Mouse (Mus musculus) urinary bladder, postnatal 4 days (tissue): ENCODE measurements around the gene Cluap1.
"Not testable (repeated sequence)": the region's sequence is repeated elsewhere in the genome, so short reads cannot be mapped to it uniquely, and the experiment has no call there.

ENCODE experiments used
- DNase-seq, 2 experiments: peaks; one replicate each; pipeline ENCODE4 v3.0.0; 2021 to 2022; ENCODE audit warnings: low spot score in 2 of 2

Gene Cluap1

DNA sequence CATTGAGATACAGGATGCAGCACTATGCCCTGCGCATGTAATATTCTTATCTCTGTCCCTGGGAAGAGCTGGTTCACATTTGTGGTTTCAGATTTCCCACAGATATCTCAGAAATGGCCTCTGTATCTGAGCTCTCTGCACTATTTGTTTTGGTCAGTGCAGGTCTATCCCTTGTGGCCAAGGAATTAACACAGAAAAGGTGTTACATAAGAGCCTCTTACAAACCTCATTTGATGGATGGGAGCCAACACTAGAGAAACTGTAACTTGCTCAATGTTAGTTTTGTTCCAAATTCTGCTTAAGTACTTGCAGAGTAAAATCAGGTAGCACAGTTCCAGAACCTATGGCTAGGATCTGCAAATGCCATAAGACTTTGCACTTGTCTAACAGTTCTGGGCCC lies 25.5 kb downstream of the Cluap1 start:
- no peak for DNase-seq

DNA sequence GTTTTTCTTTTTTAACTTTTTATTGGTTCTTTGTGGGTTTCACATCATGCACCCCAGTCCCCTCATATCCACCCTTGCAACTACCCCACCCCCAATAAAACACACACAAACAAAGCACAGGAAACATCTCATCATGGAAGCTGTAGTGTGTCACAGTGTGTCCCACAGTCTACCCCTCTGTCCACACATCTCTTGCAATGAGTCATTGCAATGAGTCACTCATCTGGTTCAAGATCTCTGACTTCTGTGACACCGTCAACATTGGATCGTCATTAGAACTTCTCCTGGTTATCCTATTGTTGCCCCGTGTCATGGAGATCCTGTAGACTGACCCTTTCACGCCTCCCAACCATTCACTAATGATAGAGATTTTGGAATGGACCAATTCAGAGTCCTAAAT lies 26.1 kb downstream of the Cluap1 start:
- DNase-seq: no peak

DNA sequence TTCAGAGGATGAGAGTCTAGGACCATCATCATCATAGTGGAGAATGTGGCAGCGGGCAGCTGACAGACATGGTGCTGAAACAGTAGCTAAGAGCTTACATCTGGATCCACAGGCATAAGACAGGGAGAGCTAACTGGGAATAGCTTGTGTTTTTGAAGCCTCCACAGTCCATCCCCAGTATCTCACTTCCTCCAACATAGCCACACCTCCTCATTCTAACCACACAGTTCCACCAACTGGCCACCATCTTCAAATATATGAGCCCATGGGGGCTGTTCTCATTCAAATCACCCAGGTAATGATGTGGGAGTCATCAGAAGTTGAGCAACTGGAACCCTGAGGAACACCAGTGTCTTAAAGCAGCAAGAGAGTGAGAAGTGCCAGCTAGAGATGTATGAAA lies 42.5 kb downstream of the Cluap1 start:
- no peak for DNase-seq

DNA sequence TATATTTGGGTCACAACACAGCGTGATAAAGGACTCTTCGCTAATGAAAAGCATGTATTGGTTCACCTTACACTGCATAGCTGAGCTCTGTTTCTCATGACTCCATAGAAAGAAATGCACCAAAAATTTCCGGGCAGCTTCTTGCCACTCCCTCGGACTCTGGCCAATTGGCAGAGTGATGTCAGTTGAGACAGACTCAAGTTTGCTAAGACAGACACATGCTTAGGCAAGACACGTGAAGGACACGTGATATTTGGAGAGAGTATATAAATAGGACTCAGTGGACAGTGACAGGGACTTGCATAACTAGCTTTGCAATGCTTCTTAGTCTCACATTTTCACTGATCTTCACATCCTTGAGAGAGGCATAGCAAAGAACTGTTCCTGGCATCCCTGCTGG lies 47.8 kb downstream of the Cluap1 start:
- DNase-seq: no peak

DNA sequence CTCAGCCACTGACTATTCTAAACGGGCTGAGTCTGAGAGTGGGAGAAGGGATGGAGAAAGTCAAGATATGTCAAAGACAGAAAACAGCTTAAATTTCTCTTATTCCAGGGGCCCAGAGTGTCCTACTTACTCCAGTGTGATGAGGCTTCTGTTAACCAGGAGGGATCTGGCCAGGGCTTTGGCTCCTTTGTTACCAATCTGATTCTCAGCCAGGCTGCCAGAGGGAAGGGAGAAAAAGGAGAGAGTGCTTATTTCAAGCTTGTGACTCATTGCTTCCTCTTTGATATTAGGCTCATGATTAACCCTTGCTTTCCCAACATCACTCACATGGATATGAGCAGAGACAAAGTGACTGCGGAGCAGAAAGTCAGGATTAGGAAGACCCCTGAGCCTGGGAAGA lies 50.7 kb downstream of the Cluap1 start:
- no peak for DNase-seq

DNA sequence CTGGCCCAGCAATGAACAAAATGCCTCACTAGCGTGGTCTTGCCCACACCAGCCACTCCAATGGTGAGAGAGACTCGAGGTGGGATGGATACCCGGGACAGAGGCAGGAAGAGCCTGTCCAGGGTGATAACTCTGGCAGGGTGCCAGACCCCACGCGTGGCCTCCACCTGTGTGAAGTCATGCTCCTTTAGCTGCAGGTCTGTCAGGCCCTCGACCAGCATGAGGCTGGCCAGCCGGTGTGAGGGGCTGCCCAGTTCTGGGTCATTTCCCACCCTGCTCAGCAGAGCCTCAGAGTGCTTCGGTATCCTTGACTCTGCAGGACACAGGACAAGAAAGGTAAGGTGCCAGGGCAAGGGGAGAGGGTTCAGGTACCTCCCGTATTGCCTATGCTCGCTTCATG lies 56.4 kb downstream of the Cluap1 start:
- no peak for DNase-seq

DNA sequence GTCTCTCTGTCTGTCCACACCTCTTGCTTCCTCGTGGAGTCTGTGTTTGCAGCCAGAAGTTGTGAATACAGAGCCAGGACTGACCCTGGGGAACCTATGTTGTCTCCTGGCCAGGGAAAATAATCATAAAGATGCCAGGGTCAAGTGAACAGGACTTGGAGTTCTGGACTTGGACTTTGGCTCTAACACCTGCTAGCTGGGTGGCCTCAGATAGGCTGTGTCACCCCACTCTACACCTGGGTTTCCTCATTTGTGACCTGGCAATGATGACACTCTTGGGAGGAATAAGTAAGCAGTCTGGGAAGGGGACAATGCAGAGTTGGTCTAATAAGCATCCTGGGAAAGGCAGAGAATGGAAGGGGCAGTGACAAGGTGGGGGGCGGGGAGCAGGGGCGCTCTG lies 56.9 kb downstream of the Cluap1 start:
- no peak for DNase-seq

DNA sequence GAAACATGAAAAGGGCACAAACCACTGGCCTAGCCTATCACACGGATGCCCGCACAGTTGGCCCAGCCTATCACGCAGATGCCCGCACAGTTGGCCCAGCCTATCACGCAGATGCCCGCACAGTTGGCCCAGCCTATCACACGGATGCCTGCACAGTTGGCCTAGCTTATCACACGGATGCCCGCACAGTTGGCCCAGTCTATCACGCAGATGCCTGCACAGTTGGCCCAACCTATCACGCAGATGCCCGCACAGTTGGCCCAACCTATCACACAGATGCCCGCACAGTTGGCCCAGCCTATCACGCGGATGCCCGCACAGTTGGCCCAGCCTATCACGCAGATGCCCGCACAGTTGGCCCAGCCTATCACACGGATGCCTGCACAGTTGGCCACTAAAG lies 65.9 kb downstream of the Cluap1 start:
- DNase-seq: not testable (repeated sequence)

DNA sequence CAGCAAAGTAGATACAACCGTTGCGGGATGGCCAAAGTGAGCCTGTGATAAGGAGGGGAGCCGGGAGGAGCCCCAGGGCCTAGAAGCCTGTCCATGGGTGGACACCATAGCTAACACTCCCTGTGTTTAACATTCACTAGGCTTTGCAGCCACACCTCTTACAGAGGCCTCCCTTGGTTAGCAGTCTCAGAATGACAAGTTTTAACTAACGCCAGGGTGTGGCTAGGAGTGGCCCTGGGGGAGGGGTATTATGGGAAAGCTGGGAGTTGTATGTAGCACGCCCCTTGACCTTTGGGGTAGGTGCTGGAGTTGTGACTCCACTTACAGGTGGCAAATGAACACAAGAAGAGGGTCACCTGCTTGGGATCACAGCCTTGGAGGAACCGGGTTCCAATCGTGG lies 67.1 kb downstream of the Cluap1 start:
- DNase-seq: no peak

DNA sequence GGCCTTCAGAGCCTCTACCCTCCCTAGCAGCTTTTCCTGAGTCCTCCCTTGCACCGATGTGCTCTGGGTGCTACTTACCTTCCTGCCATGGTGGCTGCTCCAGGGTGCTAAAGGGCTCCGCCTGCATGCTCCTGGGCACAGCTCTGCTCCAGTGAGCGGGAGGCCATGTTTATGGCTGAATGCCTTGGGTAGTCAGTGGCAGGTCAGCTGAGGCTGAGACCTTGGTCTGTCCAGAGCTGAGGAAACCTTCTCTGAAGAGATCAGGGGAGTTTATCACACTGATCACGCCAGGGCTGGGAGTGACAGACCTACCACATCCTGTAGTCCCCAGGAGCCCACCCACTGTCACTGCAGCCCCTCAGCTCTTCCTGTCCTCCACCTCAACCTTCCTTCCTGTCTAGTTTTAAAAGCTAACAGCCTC lies 67.7 kb downstream of the Cluap1 start, which contains the start of gene Nlrc3:
Gene Nlrc3, minus strand, starts transcription at position 382 of the 421 bp plus-strand sequence.
- DNase-seq: no peak

DNA sequence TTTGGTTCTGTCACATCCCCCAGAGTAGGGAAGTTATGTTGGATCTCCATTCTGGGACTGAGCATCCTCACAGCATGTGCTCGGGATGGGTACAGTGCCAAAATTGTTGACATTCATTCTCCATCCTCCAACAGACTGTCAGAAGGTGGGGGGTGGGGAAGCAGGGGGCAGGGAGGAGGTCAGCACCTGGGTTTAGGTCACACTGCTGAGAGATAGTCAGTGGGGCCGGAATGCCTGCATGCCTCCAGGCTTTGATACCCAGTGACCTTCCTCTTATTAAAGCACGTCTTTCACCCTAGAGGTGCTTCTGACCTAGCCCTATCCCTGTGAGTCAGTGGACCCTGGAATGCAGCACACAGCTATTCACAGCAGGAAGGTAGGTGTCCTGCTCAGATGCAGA lies 68.1 kb downstream of the Cluap1 start:
- no peak for DNase-seq

DNA sequence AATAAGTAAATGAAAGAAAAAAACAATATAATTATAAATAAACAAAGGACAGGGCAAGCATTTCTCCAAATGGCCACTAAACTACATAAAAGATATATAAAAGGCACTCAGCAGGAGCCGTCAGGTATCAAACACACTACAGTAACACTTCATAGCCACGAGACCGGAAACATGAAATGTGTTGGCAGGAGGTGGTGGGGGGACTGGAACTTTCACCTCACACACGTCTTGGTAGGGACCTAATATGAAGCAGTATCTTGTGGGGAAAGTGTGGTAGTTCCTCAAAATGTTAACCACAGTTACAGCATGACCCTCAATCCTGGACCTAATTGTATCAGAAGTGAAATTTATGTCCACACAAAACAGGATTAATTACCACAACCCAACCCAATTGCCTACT lies 73.6 kb downstream of the Cluap1 start:
- no peak for DNase-seq

DNA sequence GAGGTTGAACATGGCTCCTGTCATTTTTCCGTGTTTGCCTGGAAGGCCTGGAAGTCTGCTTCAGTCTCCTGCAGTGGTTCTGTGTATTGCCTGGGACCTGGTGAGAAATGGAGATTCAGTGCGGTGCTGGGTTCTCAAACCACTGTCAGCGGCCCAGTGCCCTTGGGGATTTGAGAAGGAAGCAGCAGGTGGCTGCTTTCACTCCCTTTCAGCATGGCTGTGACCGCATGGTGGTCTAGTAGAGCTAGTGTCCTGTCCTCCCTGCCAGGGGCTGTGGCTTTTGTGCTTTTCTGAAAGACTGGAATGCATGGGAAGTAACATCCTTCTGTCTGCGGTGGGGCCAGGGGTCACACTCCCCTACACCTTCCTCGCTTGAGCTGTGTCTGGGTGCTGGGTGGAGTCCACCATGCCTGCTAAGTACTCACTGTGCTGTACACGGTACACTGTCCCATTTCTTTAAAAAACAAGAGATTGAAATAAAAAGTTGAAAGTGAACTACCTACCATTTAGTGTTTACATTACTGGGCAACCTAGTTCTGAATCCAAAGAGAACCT lies 74.6 kb downstream of the Cluap1 start:
- no peak for DNase-seq

DNA sequence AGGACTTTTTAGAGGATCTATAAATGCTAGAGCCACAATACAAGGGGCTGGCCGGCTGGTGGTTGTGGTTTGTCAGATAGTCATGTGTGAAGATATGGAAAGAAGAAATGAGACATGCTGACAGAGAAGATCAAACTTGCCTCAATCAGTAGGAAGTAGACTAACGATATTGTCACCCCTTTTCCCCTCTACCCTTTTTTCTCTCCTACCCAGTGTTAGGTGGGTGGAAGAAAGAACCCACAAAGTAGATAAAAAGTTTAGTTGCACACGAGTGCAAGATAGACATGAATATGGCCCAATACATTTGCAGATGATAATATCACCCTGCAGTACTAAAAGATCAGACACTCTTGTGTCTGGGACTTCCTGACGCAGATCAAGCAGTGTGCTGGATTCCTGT lies 79.8 kb downstream of the Cluap1 start:
- DNase-seq: no peak
